Mouse (Mus musculus) heart, embryonic 14.5 days (tissue): Measurements from ENCODE around the gene Cep250. TPM values are rescaled to one million over a fixed set of nuclear protein-coding genes. Genes with fewer than 3 reads are reported as not detected.

Source experiments
- ATAC-seq: fragments of 200-750 bp; cut with Nextera tagmentation; 2 replicates; pipeline ENCODE4 v1.8.0; 2017; ENCODE audit warnings: low read depth, moderate TSS enrichment; ENCODE audit not compliant: insufficient number of reproducible peaks, insufficient read depth, low FRiP score
- H3K27ac ChIP-seq, 2 experiments: fragments of 200-500 bp in 1 of 2; fragments of 300-500 bp in 1 of 2; sonication (generic) in 1 of 2; replicated peaks in 1 of 2; 2 replicates each; pipeline ENCODE4 v1.5.1; 2012 to 2014; ENCODE audit warnings: low read depth in 2 of 2, low read length in 2 of 2, control low read depth in 1 of 2, mild to moderate bottlenecking in 1 of 2, mixed read lengths in 1 of 2; ENCODE audit not compliant: control insufficient read depth in 1 of 2, insufficient read depth in 1 of 2
- H3K27me3 ChIP-seq: fragments of 300-500 bp; sonication (generic); 2 replicates; pipeline ENCODE4 v1.6.1; 2014; ENCODE audit warnings: mild to moderate bottlenecking, low read length, control low read depth; ENCODE audit not compliant: control insufficient read depth, insufficient read depth
- H3K36me3 ChIP-seq: fragments of 300-500 bp; sonication (generic); 2 replicates; pipeline ENCODE4 v1.6.1; 2014; ENCODE audit warnings: mild to moderate bottlenecking, control low read depth, low read length, mixed read lengths; ENCODE audit not compliant: control insufficient read depth, insufficient read depth
- H3K4me1 ChIP-seq, 2 experiments: fragments of 200-500 bp in 1 of 2; fragments of 300-500 bp in 1 of 2; sonication (generic) in 1 of 2; 2 replicates each; pipeline ENCODE4 v1.6.1; 2012 to 2014; ENCODE audit warnings: low read length in 2 of 2, control low read depth in 1 of 2, mixed read lengths in 1 of 2; ENCODE audit not compliant: control insufficient read depth in 2 of 2, insufficient read depth in 2 of 2
- H3K4me2 ChIP-seq: fragments of 300-500 bp; sonication (generic); 2 replicates; pipeline ENCODE4 v1.6.1; 2014; ENCODE audit warnings: mild to moderate bottlenecking, low read length
- H3K4me3 ChIP-seq, 2 experiments: fragments of 200-500 bp in 1 of 2; fragments of 300-500 bp in 1 of 2; sonication (generic) in 1 of 2; 2 replicates each; pipeline ENCODE4 v1.5.1; 2012 to 2014; ENCODE audit warnings: low read length in 2 of 2, mild to moderate bottlenecking in 2 of 2, control low read depth in 1 of 2, low read depth in 1 of 2, moderate library complexity in 1 of 2; ENCODE audit not compliant: control insufficient read depth in 1 of 2, insufficient read depth in 1 of 2
- H3K9ac ChIP-seq: fragments of 300-500 bp; sonication (generic); 2 replicates; pipeline ENCODE4 v1.6.1; 2014; ENCODE audit warnings: mild to moderate bottlenecking, low read length
- H3K9me3 ChIP-seq: fragments of 300-500 bp; sonication (generic); 2 replicates; pipeline ENCODE4 v1.6.1; 2016; ENCODE audit warnings: low read length, control low read depth; ENCODE audit not compliant: control insufficient read depth
- WGBS: fragments of 180-500 bp; shearing (Covaris S2); extraction: QIAGEN DNeasy Blood & Tissue Kit; methylation state at CpG from one replicate; pipeline ENCODE4 v1.1.7; 2014; 5-methylcytosine and 5-hydroxymethylcytosine counted together
- polyA plus RNA-seq: library from polyadenylated mRNA; unstranded; fragments of >200 nt; fragmentation: Nextera tagmentation; extraction: Ambion mirVana; gene quantifications from 2 replicates; pipeline ENCODE4 v1.2.1, GENCODE M21; 2014

Cep250 gene
- polyA plus RNA-seq, 1 experiment from 2014 or later: 7.2 TPM

DNA sequence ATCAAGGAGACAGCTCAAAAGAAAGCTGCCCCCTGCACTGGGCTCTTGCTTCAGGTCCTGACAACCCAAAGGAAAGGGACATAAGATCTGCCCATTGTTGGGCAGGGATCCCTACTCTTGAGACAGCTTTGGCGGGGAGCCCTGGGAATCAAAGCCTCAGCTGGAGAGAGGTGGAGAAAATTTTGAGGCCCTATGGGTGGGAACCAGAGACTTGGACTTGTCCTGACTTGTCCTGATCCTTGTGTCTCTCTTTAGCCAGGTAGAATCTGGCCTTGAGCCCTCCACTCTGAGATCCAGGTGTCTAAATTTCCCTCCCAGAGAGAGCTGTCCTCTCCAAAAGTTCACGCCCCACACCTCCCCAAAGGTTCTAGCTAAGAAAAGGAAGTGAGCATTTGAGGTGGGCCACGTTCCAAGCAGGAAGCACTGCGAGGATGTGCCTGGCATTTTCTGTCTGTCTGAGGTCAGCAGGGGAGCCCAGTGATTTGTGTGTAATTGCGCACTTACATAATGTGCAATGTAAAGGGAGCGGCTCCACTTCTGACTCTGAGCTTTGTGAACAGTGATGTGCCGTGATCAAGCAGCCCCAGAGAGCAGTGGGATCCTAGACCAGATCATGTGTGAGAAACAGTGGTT, 16.2 kb upstream of the Cep250 start:
- ATAC-seq: no peak
- no peak overlapping the region for H3K4me2 ChIP-seq
- H3K36me3 ChIP-seq: no peaks in the 10 kb centered on the region
- H3K4me1 ChIP-seq: peaks cover 0 to 2% of the 10 kb centered on the region in 2 experiments; a peak in 1 of 4 replicates
- peaks cover 6% of the 10 kb centered on the region; the same call in 1 of the 2 replicates for H3K27me3 ChIP-seq
- H3K4me3 ChIP-seq: no peak overlapping the region
- no peak overlapping the region for H3K9ac ChIP-seq
- WGBS: 72% methylated on average over 7 of the region's 7 CpGs
- H3K27ac ChIP-seq: no peak overlapping the region
- no peaks in the 10 kb centered on the region for H3K9me3 ChIP-seq

DNA sequence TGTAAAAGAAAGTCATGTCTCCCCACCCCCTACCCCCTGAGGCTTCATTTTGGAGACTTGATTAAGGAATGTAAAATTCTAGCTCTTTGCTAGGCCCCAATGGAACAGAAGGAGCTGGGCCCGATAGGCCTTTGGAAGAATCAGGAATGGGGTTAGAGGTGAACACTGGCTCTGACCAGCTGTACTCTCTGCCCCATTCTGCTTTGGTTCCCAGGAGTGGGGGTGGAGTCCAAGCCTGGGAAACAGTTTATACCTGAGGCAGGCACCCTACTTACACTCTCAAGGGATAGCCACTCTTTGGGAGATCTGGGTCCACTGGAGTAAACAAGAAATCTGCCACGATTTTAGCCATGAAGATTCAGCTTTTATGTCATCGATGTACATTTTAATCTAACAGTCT, 15.6 kb upstream of the Cep250 start, which contains the start of gene Gm15557:
Gm15557 (plus strand) TSS at position 48 of the 400 bp plus-strand sequence.
- WGBS: 83% methylated on average over 3 of the region's 3 CpGs
- H3K4me3 ChIP-seq: no peak within 1 kb of the TSS
- no peak for ATAC-seq

DNA sequence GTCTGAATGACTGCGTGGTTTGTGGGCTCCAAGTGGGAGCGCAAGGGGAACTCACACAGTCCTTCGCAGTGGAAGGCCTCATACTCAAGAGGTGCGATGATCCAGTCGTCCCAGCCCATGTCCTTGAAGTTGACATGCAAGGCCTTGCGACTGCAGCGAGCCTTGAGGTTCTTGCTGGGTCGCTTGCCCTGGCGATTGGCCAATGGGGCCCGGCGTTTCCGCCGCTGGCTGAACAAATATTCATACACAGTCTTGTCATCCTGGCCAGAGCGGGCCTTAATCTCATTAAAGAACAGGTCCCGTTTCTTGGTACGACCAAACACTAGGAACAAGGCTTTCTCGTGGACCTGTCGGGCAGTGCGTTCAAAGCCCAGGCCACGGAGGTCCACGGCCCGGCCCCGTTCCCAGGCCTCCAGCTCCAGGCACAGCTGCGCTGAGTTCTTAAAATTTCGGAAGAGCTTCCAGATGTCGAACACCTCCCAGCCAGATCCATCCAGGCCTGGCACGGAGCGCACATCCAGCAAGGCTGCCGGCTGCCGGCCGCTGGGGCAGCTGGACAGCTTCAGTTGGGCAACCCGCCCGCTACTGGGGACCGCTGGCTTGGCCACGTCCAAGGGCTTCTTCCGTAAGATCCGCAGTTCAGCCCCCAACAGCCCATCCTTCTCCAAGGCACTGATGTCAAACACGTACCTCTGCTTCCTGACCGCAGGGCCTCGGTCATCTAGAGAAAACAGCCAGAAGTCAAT, 14.4 kb upstream of the Cep250 start:
- H3K27me3 ChIP-seq: peaks cover 12% of the 10 kb centered on the region
- WGBS: 84% methylated on average over 40 of the region's 40 CpGs
- H3K4me3 ChIP-seq: no peak overlapping the region
- no peak overlapping the region for H3K27ac ChIP-seq
- no peak overlapping the region for H3K9ac ChIP-seq
- H3K4me1 ChIP-seq: peaks cover 0 to 2% of the 10 kb centered on the region in 2 experiments; a peak in 1 of 4 replicates
- H3K9me3 ChIP-seq: no peaks in the 10 kb centered on the region
- no peak overlapping the region for H3K4me2 ChIP-seq
- no peak for ATAC-seq
- H3K36me3 ChIP-seq: no peaks in the 10 kb centered on the region

More for the DNA sequence above, 15.6 kb upstream of the Cep250 start, which contains the start of gene Gm15557:
- peaks cover 0 to 2% of the 10 kb centered on the region in 2 experiments; a peak in 1 of 4 replicates for H3K4me1 ChIP-seq
- H3K4me2 ChIP-seq: no peak within 1 kb of the TSS
- no peak within 1 kb of the TSS for H3K27ac ChIP-seq
- H3K27me3 ChIP-seq: peaks cover 6% of the 10 kb centered on the region; the same call in 1 of the 2 replicates
- no peaks in the 10 kb centered on the region for H3K9me3 ChIP-seq
- H3K36me3 ChIP-seq: no peaks in the 10 kb centered on the region
- H3K9ac ChIP-seq: no peak within 1 kb of the TSS

DNA sequence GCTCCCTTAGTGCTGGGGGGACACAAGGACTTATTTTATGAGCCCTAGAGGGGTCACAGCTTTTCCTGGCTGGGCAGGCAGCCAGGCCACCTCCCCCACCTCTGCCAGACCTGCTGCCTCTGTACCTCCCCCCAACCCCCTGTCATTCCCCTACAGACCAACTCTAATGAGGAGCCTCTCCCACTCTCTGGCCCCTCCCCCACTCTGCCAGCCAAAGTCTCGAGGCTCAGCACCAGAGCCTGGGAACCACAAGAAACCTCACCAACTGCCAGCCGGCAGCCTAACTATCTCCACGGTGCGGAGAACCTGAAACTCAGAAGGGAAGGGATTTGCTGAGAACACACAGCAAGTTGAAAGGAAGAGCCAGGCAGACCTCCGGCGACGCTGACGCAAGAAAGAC, 12.8 kb upstream of the Cep250 start:
- ATAC-seq: no peak
- peak overlapping the region in 1 of 2 experiments; percentile 6; a peak in 2 of 4 replicates for H3K4me3 ChIP-seq
- H3K9ac ChIP-seq: no peak overlapping the region
- peak overlapping the region; percentile 42; the same call in 1 of the 2 replicates for H3K4me2 ChIP-seq
- H3K27ac ChIP-seq: no peak overlapping the region
- WGBS: 3% methylated on average over 8 of the region's 8 CpGs
- H3K36me3 ChIP-seq: no peaks in the 10 kb centered on the region
- H3K9me3 ChIP-seq: no peaks in the 10 kb centered on the region
- peaks cover 2 to 7% of the 10 kb centered on the region in 2 experiments; a peak in 2 of 4 replicates for H3K4me1 ChIP-seq
- H3K27me3 ChIP-seq: peaks cover 13% of the 10 kb centered on the region

DNA sequence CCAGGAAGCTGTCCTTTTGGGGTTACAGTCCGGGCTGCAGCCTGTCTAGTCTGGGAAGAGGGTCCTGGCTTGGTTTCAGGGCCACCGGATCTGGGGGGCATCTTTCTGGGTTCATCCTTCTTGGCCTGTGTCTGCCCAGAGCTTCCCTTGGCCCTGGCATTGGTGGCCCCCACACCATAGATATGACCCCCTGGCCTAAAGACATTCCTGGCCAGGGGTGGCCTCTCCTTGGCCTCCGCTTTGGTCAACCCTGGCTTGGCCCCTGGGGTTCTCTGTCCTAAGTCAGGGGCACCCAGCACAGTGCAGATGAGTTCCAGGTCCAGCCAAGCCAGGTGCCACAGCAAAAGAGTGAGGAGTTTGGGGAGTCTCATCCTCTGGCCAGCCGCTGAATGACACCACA, 11.6 kb upstream of the Cep250 start:
- H3K9me3 ChIP-seq: no peaks in the 10 kb centered on the region
- no peak overlapping the region for H3K27ac ChIP-seq
- peaks cover 2 to 7% of the 10 kb centered on the region in 2 experiments; a peak in 2 of 4 replicates for H3K4me1 ChIP-seq
- peaks cover 13% of the 10 kb centered on the region for H3K27me3 ChIP-seq
- peak overlapping the region; percentile 3; the same call in 1 of the 2 replicates for H3K9ac ChIP-seq
- H3K4me2 ChIP-seq: peak overlapping the region; percentile 34; the same call in 1 of the 2 replicates
- no peak overlapping the region for H3K4me3 ChIP-seq
- H3K36me3 ChIP-seq: no peaks in the 10 kb centered on the region
- WGBS: 75% methylated on average over 4 of the region's 4 CpGs
- ATAC-seq: no peak

DNA sequence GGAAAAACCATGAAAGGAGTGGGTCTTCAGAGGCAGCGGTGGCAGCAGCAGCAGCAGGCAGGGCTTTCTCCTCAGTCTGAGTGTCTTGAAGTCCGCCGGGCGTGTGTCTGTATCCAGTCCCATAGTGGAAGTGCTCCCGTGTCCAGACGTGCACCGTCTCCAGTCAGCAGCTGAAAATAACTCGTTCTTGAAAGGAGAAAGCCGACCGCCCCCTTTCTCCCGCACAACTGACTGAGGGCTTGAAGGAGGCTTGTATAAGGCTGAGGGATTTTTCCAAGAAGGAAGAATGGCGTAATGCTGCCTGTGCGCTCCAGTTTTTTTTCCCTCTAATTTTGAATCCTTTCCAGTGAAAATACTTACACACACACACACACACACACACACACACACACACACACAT, 11.1 kb upstream of the Cep250 start, which contains the start of gene Gdf5:
Gdf5 (minus strand) TSS at position 244 of the 400 bp plus-strand sequence.
- H3K4me3 ChIP-seq: no peak within 1 kb of the TSS
- H3K4me1 ChIP-seq: peaks cover 2 to 7% of the 10 kb centered on the region in 2 experiments; a peak in 2 of 4 replicates
- no peak for ATAC-seq
- 30% methylated on average over 13 of the region's 13 CpGs for WGBS
- H3K9me3 ChIP-seq: no peaks in the 10 kb centered on the region
- no peak within 1 kb of the TSS for H3K27ac ChIP-seq
- peak within 1 kb of the TSS; percentile 34 for H3K4me2 ChIP-seq
- peak within 1 kb of the TSS; percentile 3; the same call in 1 of the 2 replicates for H3K9ac ChIP-seq
- H3K36me3 ChIP-seq: no peaks in the 10 kb centered on the region
- peaks cover 17% of the 10 kb centered on the region for H3K27me3 ChIP-seq

DNA sequence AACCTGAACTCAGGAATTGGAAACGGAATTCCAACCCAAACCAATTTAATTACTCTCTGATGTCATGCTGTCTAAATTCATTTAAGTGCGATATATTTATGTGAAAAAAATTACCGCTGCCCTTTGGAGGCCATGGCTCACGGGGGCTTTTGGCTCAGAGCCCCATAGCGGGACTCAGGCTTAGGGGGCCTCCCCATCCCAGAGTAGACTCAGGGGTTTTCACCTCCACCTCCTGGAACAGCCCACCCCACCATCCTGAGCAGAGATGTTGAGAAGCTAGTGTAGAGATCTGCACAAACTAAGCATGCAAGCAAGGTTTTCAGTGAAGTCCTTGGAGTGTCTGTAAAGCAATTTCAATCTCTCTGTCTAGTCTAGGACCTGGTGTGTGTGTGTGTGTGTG, 10.7 kb upstream of the Cep250 start:
- Histone ChIP-seq H3K9ac (no peak overlapping the region), H3K9me3 (no peaks in the 10 kb centered on the region), H3K4me2 (no peak overlapping the region), H3K27me3 (peaks cover 18% of the 10 kb centered on the region), H3K4me1 (peaks cover 2 to 7% of the 10 kb centered on the region in 2 experiments; a peak in 2 of 4 replicates), H3K27ac (no peak overlapping the region), H3K4me3 (no peak overlapping the region), H3K36me3 (no peaks in the 10 kb centered on the region)
- ATAC-seq: no peak
- 80% methylated on average over 5 of the region's 5 CpGs for WGBS
